Mouse (Mus musculus): ENCODE data around the gene Hyls1. TPM values are rescaled to one million over a fixed set of nuclear protein-coding genes. Genes with fewer than 3 reads are reported as not detected.
"Not testable (repeated sequence)": the region's sequence is repeated elsewhere in the genome, so short reads cannot be mapped to it uniquely, and the experiment has no call there.

The Hyls1 gene
- 1 to 10 TPM; 1.0 to 1.1 TPM for total RNA-seq (2021)
- long read RNA-seq, experiment 1, partial matches to known transcripts, result 0 of 1 reads
- long read RNA-seq, experiment 1, other reads (novel, unspliced or antisense), result 1 of 1 reads
- long read RNA-seq, experiment 2, partial matches to known transcripts, result 0 of 2 reads
- long read RNA-seq, experiment 2, other reads (novel, unspliced or antisense), result 1 of 2 reads

- peak; percentile 90 for DNase-seq
Observed at GRCm38 (mm10) chr9:35569571-35570534, at the start of gene Hyls1, which contains the start of gene Pate2. Gene Hyls1, minus strand, starts transcription at chr9:35570398. Gene Pate2, plus strand, starts transcription at chr9:35570284.

GRCm38 (mm10) chr9:35616784-35617183 lies 46.6 kb upstream of the Hyls1 start:
- DNase-seq, result not testable (repeated sequence)

- no peak for DNase-seq
Observed at GRCm38 (mm10) chr9:35614005-35614404, 43.8 kb upstream of the Hyls1 start.

GRCm38 (mm10) chr9:35611841-35612240 lies 41.6 kb upstream of the Hyls1 start, which contains the start of gene Pate4:
Gene Pate4, minus strand, starts transcription at chr9:35611941.
- no peak for DNase-seq

- DNase-seq, result no peak
Observed at GRCm38 (mm10) chr9:35607647-35608405, 37.6 kb upstream of the Hyls1 start.

GRCm38 (mm10) chr9:35592903-35593302 lies 22.7 kb upstream of the Hyls1 start:
- no peak for DNase-seq

GRCm38 (mm10) chr9:35587674-35588073 lies 17.5 kb upstream of the Hyls1 start:
- DNase-seq, result no peak

- no peak for DNase-seq
Observed at GRCm38 (mm10) chr9:35574416-35574815, 4.2 kb upstream of the Hyls1 start.

- DNase-seq, result no peak
Observed at GRCm38 (mm10) chr9:35570663-35571062, 465 bp upstream of the Hyls1 start.

GRCm38 (mm10) chr9:35567995-35568394 lies 2.2 kb downstream of the Hyls1 start:
- no peak for DNase-seq

- no peak for DNase-seq
Observed at GRCm38 (mm10) chr9:35564536-35565240, 5.5 kb downstream of the Hyls1 start.

GRCm38 (mm10) chr9:35561583-35561982 lies 8.6 kb downstream of the Hyls1 start:
- DNase-seq, result no peak

GRCm38 (mm10) chr9:35561076-35561475 lies 9.1 kb downstream of the Hyls1 start:
- no peak for DNase-seq

GRCm38 (mm10) chr9:35559009-35559890 lies 10.9 kb downstream of the Hyls1 start:
- DNase-seq, result peak; percentile 58

GRCm38 (mm10) chr9:35558257-35559008 lies 11.8 kb downstream of the Hyls1 start, which contains the start of the genes Ddx25 and Pus3:
Gene Ddx25, minus strand, starts transcription at chr9:35558528.
Gene Pus3, plus strand, starts transcription at chr9:35558595.
- no peak for DNase-seq

- no peak for DNase-seq
Observed at GRCm38 (mm10) chr9:35556494-35557102, 13.6 kb downstream of the Hyls1 start.

- DNase-seq, result no peak
Observed at GRCm38 (mm10) chr9:35548455-35548854, 21.7 kb downstream of the Hyls1 start.

GRCm38 (mm10) chr9:35546745-35547144 lies 23.5 kb downstream of the Hyls1 start:
- no peak for DNase-seq

GRCm38 (mm10) chr9:35545704-35546103 lies 24.5 kb downstream of the Hyls1 start:
- no peak for DNase-seq
